Mouse (Mus musculus) erythroblast, adult 5-6 weeks (primary cell): Measurements from ENCODE around the gene Daxx. TPM values are rescaled to one million over a fixed set of nuclear protein-coding genes. Genes with fewer than 3 reads are reported as not detected.

Source experiments
- ATAC-seq: replicated peaks from 2 replicates; pipeline ENCODE4 v1.8.0; 2016; ENCODE audit warnings: moderate number of reproducible peaks, mild to moderate bottlenecking, moderate TSS enrichment, inconsistent platforms; ENCODE audit not compliant: poor library complexity, low FRiP score, severe bottlenecking
- total RNA-seq, 2 experiments: library from RNA; stranded (forward) in 1 of 2; stranded (reverse) in 1 of 2; fragments of 150-400 nt in 1 of 2; fragments of 200-764, 138-1000 nt in 1 of 2; gene quantifications; 2 replicates each; pipeline versions ENCODE4 v1.2.3 to v1.2.4; 2015 to 2017; ENCODE audit warnings: low replicate concordance in 2 of 2

Daxx gene
- total RNA-seq, 2 experiments from 2014 or later = 14.2 to 20.4 TPM

- peak; percentile 6; the same call in 1 of the 2 replicates for ATAC-seq
Observed at GRCm38 (mm10) chr17:33918293-33919203, 9.3 kb downstream of the Daxx start.

GRCm38 (mm10) chr17:33919351-33920281, 10.4 kb downstream of the Daxx start:
- ATAC-seq = peak; percentile 68

GRCm38 (mm10) chr17:33920282-33921097, 11.3 kb downstream of the Daxx start:
- ATAC-seq = peak; percentile 61

- ATAC-seq = no peak
Observed at GRCm38 (mm10) chr17:33921361-33921760, 12.1 kb downstream of the Daxx start.

GRCm38 (mm10) chr17:33924577-33925283, 15.5 kb downstream of the Daxx start:
- no peak for ATAC-seq

- no peak for ATAC-seq
Observed at GRCm38 (mm10) chr17:33925406-33926116, 16.3 kb downstream of the Daxx start.

- ATAC-seq = no peak
Observed at GRCm38 (mm10) chr17:33926207-33926932, 17.2 kb downstream of the Daxx start.

- no peak for ATAC-seq
Observed at GRCm38 (mm10) chr17:33928251-33928947, 19.2 kb downstream of the Daxx start.

GRCm38 (mm10) chr17:33929371-33930279, 20.4 kb downstream of the Daxx start, which contains the start of gene Rgl2:
Gene Rgl2, plus strand, starts transcription at chr17:33929543.
- ATAC-seq = peak; percentile 89

- no peak for ATAC-seq
Observed at GRCm38 (mm10) chr17:33930280-33931158, 21.3 kb downstream of the Daxx start.

GRCm38 (mm10) chr17:33931159-33931866, 22.1 kb downstream of the Daxx start:
- no peak for ATAC-seq

- no peak for ATAC-seq
Observed at GRCm38 (mm10) chr17:33931947-33932346, 22.7 kb downstream of the Daxx start.

- no peak for ATAC-seq
Observed at GRCm38 (mm10) chr17:33932448-33932847, 23.2 kb downstream of the Daxx start.

- ATAC-seq = no peak
Observed at GRCm38 (mm10) chr17:33932970-33933369, 23.8 kb downstream of the Daxx start.
